Mouse (Mus musculus) kidney, postnatal 36 days (tissue): Measurements from ENCODE around the gene Slain1.

Source experiments
- DNase-seq, 2 experiments: peaks; one replicate each; pipeline ENCODE4 v3.0.0; 2021 to 2022; ENCODE audit warnings: mixed read lengths in 2 of 2

Gene Slain1

DNA sequence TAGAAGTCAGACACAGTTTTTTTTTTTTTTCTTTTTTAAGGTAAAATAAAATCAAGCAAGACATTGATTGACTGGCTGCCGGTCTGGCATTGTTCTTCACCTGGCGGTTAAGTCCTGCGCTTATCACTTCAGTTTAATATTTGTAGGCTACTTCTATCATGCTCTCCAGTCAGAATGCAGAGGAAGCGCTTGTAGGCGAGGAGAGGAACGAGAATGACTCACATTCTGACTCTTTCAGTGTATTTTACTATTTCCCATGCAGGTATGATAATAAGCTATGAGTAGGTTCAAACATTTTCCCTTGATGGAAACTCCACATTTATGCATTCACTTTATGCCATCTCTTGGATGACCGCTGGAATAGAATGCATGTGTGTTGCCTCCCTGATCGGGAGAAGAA, 17.0 kb downstream of the Slain1 start:
- DNase-seq, result no peak

DNA sequence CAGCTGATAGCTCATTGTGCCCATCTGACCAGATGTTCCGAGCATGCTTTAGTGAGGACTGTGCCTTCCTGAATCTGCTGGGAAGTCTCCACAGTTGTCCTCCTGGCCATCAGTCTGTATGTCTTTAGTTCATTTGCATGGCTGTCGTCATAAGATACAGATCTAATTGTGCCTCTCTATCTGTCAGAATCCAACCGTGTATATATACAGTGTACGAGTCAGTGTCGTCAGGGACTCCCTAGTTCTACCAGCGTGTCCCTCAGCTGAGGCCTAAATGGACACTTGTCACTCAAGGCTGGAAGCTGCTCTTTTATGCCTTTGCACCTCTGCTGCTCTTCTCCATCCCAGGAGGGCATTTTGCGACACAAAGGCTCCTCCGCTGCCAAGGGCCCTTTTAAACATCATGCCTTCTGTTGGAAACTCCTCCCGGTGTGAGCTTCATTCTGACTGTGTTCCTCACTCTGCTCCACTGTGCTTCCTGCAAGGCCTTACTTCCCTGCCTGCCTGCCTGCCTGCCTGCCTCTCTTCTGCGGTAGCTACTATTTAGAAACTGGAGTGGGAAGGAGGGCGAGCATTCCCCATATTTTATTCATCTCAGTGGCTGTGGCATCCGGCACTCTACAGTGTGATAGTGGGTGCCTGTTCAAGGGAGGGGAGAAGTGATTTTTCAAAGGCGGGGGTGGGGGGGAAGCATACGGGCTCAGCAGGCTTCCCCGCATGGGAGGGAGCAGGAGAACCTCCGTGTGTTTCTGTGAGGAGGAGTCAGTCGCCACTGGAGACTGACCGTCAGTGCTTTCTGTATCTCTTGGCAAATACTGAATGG, 29.6 kb downstream of the Slain1 start:
- no peak for DNase-seq

DNA sequence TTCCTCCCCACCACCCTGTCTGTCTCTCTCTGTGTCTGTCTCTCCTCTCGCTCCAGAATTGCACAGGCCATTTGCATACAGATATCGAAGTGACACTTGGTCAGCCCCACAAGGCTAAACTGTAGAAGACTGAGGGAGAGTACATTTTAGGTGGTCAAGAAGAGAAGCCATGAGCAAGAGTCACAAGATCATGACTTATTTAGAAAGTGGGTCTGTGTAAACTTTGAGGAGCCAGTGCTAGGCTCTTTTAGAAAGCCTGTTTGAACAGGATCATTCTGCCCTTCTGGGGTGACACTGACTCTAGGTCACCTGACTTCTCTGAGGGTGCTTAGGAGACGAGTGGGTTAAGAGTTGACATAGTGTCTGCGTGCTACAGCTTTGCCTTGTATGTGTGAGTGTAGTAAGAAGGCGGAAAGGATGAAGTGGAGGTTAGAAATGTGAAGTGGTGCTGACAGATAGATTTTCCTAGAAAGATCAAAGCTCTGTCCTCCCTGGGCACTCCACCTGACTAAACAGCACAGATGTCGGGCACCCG, 30.3 kb downstream of the Slain1 start:
- DNase-seq, result no peak

DNA sequence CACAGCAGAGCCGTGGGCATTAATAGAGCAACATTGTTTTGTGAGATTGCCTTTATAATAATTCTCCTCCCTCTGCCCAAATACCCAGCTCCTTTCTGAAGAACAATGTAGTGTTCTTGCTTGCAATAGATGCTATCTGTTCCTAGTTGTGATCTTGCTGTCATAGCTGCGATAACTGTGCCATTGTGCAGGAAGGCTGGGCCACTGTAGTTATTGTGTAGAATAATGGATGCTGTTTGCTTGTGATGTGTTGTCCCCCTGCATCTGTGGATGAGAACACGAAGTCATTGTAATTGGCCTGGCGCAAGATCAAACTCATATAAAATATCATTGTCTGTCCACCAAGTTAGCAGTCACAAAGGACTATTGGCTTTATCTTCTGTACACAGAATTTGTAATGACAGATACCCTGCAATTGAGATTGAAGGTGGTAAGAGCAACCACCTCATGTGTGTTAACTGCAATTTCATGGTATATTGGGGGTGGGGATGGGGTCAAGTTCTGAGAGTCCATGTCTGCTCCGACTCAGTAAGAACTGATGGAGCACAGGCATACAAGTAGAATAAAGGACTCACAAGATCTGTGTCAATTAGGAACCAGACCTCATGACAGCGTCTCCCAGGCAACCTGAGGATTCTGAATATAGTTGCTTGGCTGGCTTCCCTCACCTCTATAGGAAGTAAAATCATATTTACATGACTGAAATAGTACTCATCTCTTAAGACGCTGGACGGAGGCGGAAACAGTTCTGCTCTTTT, 32.8 kb downstream of the Slain1 start:
- DNase-seq, result no peak

DNA sequence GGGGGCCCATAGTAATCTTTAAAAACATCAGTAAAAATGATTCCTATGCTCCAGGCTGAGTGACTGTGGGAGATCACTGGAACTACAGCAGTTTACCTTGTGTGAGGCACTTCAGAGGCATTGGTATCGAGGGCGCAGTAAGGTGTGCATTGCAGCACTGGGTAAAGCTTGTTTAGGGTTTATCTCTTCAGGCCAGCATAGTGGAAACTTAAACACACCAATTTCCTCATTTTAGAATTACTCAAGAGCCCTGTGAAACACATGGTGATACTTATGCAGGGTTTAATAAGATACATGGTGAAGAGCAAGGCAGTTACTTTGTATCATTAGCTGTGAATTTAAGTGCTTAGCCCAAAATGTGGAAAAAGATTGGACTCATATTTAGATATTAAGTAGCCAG, 37.0 kb downstream of the Slain1 start:
- no peak for DNase-seq

DNA sequence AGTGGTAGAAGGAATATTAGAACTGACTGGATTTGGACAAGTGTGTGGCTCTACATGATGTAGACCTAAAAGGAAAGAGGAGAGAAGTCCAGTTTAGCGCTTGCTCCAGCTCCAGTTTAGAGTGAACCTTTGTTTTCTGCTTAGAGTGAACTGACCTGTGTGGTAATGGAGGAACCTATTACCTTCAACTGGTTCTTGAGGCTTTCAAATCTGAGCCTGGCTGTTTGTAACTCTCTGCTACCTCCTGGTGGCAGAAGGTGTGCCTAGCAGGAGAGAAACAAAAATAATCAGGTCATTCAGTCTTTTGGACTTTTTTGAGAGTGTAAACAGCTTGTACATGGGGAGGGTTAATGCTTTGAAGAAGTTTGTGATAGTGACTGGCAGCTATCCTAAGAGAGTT, 44.3 kb downstream of the Slain1 start:
- peak; percentile 29 to 66 for DNase-seq

DNA sequence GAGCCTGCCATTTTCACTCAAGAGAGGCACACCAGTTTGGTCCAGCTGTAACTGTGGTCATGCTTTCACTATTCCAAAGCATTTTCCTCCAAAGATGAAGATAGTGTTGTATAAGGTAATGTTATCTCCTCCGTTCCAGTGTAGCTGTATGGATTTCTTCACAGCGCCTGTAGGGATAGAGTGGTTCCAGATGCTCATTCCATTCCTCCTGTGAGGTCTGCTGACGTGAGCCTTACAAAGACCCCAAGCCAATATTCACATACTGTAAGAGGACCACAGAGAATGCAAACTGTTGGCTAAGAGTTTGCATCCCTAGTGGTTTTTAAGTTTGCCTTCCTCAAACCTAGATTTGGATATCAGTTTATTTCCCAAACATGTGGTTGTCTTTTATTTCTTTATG, 45.6 kb downstream of the Slain1 start:
- DNase-seq, result no peak

DNA sequence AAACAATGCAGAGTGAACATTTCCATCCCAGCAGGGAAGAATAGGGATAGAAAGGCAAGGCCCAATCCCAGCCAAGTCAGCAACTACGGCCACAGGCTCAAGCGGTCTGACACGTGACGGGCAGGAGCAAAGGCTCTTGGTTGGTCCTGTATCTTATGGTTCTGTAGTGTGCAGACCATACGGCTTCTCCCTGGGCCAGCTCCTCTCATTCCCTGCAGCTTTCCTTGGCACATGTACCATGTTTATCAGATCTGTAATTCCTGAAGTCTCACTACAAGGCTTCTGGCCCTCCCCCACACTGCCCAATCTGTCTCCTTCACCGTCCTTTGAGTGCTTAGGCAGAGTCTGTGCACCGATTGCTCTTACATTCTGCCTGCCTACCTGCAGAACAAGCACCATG, 47.1 kb downstream of the Slain1 start:
- DNase-seq, result no peak

DNA sequence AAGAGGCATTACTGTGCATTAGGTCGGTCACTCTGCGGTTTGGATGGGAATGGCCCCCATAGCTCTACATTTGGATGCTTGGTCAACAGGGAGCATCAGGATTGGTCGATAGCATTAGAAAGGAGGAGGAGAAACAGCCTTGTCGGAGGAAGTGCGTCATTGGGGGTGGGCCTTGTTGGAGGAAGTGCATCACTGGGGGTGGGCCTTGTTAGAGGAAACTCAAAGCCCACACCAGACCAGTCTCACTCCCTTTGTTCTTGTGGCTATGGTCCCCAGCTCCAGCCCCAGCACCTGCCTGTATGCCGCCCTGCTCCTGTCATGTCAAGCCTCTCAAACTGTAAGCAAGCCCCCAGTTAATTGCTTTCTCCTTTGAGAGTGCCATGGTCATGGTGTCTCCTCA, 49.3 kb downstream of the Slain1 start:
- DNase-seq, result no peak

DNA sequence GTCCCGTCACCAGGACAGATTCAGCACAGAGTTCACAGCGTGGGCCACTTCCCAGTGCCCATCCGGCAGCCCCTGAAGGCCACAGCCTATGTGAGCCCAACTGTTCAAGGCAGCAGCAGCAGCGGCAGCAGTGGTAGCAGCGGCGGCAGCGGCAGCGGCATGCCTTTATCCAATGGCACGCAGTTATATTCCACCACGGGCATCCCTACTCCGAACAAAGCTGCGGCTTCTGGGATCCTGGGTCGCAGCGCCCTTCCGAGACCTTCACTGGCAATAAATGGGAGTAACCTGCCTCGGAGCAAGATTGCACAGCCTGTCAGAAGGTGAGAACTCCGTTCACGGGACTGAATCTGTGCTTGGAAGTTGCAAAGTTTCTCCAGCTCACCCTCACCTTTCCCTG, 52.5 kb downstream of the Slain1 start:
- no peak for DNase-seq

DNA sequence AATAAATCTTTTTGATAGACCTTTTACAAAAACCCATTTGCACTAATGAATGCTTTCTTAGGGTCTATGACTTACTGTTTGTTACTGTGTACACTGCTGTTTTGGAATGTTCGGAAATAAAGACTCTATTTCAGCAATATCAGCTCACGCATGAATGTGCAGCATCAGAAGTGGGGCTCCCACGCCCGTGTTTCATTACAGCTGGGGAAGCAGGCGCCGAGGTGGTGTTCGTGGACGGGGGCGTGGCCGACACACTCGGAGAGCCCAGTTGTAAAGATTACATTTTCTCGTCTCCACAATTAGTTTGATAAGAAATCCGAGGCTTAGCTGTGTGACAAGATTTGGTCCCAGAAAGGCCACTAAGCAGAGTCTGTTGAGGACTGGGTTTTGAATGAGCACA, 54.7 kb downstream of the Slain1 start:
- no peak for DNase-seq

DNA sequence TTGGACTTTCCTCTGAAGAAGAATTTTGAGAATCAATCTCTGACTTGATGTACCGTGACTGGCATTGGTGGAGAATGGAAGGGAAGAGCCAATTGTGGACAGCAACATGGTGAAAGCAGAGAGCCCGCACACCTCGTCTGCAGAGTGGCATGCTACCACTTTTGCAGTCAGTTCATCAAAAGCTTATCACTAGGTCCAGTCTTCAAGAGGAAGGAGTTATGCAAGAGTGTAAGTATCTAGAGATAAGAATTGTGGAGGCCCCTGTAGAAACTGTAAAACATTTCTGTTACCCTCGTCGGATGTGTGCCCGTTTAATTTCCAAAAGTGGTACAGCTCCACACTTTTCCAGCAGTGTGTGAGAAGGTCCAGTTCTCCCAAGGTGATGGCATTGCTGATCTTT, 56.3 kb downstream of the Slain1 start:
- DNase-seq, result no peak

DNA sequence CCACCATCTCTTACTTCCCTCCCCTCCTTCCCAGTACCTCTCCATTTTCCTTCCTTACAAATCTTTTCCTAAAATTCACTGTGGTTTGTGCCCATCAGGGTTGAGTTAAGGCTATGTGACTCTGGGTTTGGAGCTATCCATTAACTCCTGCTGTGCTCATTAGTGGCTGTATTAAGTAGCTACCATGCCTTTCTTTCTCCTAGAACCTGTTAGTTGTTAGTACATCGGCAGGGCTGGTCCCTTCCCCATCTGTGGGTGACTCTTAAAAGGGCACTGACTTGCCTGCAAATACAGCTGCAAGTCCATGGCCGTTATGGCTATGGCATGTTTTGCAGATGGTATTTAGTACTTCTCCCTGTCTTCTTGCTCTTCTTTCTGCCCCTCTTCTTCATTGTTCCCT, 58.6 kb downstream of the Slain1 start:
- no peak for DNase-seq

DNA sequence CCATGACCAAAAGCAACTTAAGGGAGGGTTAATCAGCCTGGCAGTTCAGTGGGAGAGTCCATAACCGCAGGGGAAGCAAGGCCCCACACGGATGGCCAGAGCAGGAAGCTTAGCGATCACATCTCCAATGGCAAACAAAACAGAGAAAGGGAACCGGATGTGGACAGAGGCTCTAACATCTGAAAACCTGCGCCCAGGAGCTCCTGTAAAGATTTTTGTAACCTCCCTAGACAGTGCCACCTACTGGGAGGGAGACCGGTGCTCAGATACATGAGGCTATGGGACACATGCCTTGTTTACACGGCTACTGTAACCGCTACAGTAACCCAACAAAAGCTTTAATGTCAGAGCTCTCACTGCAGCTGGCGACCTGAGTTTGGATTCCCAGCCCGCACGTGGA, 59.2 kb downstream of the Slain1 start:
- no peak for DNase-seq

DNA sequence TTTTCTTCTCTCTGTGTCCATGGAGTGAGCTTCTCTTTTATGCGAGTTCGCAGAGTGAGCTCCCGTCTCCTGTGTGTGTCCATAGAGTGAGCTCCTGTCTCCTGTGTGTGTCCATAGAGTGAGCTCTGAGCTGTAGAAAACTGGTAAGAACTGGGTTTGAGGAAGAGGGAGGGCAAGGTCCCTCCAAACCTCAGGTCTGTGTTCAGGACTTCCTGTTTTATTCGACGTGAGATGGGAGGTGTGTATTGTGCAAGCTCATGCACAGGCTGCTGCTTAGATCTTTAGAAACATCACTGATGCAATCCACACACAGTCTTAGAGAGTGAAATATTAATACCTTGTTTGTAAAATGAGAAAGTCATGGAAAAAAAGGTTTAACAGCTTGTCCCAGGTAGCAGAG, 63.0 kb downstream of the Slain1 start:
- no peak for DNase-seq

DNA sequence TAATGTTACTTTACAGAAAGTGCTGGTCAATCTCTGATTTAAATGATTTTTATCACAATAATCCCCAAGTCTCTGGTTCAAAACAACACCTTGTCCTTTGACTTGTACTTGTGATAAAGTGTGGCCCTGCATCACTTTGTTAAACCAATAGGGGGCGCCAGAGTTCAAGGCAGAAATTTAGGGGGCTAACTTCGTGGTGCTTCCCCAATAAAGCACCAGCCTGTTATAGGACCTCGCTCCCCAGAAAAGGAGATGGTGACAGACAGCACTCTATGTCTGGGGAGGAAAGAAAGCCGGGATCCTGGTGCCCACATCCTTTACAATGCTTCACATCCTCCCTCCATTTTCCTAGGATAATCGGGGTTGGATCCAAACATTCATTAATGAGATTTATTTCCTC, 67.5 kb downstream of the Slain1 start:
- peak in 1 of 2 experiments; percentile 54 for DNase-seq

DNA sequence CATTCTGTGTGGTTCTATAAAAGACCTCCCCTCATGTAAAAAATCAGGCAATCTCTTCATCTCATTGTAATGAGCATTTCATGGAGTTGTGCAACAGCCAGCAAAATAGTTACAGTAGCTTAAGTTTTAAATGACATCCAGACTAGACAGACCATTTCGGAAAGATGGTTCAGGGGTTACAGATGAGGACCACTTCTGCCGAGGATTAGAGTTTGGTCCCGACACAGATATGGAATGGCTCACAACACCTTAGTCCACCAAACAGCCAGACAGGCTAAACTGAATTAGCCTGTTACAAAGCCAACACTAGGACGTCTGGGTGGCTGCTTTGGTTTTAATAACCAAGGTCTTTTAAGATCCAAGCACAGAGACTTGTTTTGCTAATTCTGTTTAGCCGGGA, 68.0 kb downstream of the Slain1 start:
- DNase-seq, result no peak

DNA sequence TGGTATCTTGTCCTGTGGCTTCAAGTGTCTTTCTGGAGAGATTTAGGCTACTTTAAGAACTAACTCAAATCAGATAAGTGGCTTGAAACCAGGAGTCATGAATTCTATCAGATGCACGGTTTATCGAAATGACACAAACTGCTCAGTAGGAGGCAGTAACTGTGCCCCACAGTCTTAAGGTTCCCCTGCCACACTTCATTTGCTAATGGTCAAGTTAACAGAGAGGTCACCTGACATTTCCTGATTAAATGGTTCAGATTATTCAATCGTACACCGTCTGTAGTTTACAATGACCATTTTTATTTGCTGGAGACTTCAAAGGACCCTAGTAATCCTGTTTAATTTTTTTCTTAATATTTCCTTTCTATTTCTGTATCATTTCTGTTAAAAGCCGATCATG, 68.4 kb downstream of the Slain1 start:
- DNase-seq, result no peak

DNA sequence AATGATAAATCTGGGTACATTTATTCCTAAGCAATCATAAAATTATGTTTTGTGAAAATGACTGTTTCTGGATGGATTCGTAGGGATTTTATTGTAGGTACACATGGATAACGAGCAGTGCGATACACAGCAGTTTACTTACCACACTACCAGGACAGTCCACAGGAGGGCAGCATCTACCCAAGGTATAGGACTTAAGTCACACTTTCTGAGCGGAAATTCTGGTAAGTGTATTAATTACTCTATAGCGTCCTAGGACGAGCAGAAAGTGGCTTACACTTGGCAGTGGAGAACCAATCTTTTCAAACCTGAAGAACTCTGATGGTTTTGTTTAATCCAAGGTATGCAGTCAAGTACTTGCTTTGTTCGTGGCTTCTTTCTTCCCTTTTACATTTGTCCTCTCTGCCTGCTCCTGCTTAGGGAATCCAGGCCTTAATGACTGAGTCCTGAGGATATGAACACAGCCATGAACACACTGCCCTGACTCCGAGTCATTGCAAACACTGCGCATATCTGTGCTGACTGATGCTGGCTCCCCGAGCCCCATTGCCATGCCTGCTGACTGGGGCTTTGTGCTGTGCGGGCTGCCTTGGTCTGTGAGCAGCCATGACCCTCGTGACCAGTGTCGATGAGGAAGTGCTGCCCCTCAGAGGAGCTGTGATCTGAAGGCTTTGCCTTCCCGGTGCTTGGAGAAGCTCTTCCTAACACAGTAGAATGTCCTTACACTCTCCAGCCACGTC, 69.0 kb downstream of the Slain1 start:
- peak; percentile 89 to 96 for DNase-seq

DNA sequence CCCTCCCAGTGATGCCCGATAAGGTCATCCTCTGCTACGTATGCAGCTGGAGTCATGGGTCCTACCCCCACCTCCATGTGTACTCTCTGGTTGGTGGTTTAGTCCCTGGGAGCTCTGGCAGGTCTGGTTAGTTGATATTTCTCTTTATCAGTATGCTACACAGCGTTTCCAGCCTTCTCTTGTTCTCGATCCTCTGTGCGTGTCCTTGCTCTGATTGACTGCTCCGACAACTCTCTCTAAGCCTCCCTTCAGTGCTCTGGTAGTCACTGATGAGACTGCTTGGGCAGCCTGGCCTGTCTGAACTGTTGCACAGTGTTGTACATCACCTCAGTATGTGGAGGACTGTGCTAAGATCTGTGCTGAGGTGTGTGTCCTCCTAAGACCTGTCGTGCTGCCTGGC, 70.1 kb downstream of the Slain1 start:
- DNase-seq, result no peak

DNA sequence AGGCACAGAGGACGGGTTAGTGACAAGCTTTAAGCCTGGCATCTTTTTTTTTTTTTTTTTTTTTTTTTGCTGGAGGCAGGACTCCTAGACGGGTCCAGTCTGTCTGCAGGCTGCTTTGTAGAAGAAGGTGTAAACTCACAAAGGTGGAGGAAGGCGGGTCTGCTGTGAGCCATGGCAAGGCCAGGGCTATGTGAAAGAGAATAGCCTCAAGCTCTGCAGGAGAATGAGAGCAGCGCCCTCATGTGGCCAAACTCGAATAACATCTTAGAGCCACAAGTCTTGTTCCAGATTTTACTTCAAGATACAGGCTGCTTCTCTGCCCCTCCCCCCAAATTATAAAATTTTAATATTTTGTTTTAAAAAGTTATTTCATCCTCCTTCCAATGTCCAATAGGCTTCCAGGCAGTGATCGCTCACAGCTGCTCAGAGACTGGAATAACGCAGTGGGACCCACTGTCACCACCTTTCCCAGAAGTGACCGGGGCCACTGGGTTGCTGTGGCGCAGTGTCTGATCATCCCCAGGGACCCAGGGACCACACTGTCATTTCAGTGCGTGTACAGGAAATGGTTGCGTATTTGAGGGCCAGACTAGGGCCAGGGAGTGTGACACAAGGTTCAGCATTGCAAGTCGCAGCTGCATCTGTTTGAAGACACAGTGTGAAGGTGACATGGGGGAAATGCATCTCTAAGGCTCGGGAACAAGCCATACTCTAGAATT, 70.8 kb downstream of the Slain1 start:
- peak; percentile 62 to 84 for DNase-seq

DNA sequence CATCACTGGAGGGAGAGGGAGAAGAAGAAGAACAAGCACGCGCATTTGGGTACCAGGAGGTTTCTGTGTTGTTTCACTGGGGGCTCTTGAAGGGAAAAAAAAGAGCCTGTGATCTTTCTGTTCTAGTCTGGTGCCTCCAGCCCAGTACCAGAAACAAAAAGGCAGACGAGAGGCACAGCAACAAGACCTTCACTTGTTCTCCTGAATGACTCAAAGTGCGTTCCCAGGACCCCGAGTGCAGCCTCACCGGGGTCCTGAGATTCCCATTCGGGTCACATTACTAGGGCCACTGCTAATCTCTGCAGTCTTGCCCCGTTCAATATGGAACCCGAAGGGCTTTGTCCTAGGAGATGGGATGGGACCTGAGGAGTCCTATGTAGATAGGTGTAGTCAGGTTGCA, 73.3 kb downstream of the Slain1 start:
- no peak for DNase-seq

DNA sequence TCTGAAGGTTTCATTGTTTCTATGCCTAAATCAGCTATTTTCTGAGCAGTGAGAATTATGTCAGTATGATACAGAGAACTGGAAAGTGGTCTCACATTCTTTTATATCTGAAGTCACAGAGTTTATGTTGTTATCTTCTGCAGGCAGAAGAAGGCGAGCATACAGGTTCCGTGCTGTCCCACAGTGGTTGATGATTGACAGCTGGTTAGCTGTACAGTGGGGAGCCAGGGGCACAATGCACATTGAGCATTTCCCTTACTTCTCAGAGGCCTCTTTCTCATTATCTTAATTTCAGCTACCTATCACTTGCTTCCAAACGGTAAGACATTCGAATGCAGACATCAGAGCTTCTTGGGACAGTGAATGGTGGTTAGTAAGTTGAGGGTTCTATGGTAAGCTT, 73.8 kb downstream of the Slain1 start:
- DNase-seq, result no peak
